Mouse (Mus musculus) myocyte (in vitro differentiated cells): Measurements from ENCODE around the gene Actl10. TPM values are rescaled to one million over a fixed set of nuclear protein-coding genes. Genes with fewer than 3 reads are reported as not detected.

Experiments used
- H3K27me3 ChIP-seq: one replicate; pipeline ENCODE4 v1.6.1; 2011; ENCODE audit not compliant: control insufficient read depth, insufficient read depth, insufficient read length
- H3K36me3 ChIP-seq: one replicate; pipeline ENCODE4 v1.6.1; 2011; ENCODE audit not compliant: control insufficient read depth, insufficient read depth
- H3K4me2 ChIP-seq: one replicate; pipeline ENCODE4 v1.6.1; 2011; ENCODE audit warnings: low read depth, control low read depth
- H3K4me3 ChIP-seq: one replicate; pipeline ENCODE4 v1.5.1; 2011; ENCODE audit warnings: mild to moderate bottlenecking, control low read depth, moderate library complexity
- H3K79me2 ChIP-seq: one replicate; pipeline ENCODE4 v1.6.1; 2011; ENCODE audit not compliant: control insufficient read depth, insufficient read depth
- H3ac ChIP-seq: one replicate; pipeline ENCODE4 v1.6.1; 2011; ENCODE audit not compliant: control insufficient read depth, insufficient read length
- CEBPB ChIP-seq: IDR thresholded peaks from 2 replicates; pipeline ENCODE4 v1.6.1; 2011; ENCODE audit warnings: mild to moderate bottlenecking, moderate library complexity; ENCODE audit not compliant: poor library complexity, insufficient read depth, severe bottlenecking
- E2F4 ChIP-seq: IDR thresholded peaks from one replicate; pipeline ENCODE4 v1.6.1; 2011; ENCODE audit warnings: mild to moderate bottlenecking, control low read depth, moderate library complexity; ENCODE audit not compliant: insufficient read depth
- MAX ChIP-seq: IDR thresholded peaks from one replicate; pipeline ENCODE4 v1.6.1; 2011; ENCODE audit warnings: low read depth, mild to moderate bottlenecking, control low read depth
- MYOD1 ChIP-seq, 3 experiments: IDR thresholded peaks; one replicate each; pipeline ENCODE4 v1.6.1; 2011; ENCODE audit warnings: control low read depth in 2 of 3, low read depth in 2 of 3, mild to moderate bottlenecking in 2 of 3, moderate library complexity in 1 of 3; ENCODE audit not compliant: insufficient read length in 2 of 3, control insufficient read depth in 1 of 3
- MYOG ChIP-seq, 3 experiments: IDR thresholded peaks; one replicate each; pipeline ENCODE4 v1.6.1; 2011; ENCODE audit warnings: control low read depth in 2 of 3, low read depth in 2 of 3, mild to moderate bottlenecking in 2 of 3; ENCODE audit not compliant: insufficient read length in 2 of 3, control insufficient read depth in 1 of 3, insufficient read depth in 1 of 3
- POLR2A ChIP-seq: IDR thresholded peaks from one replicate; pipeline ENCODE4 v1.6.1; 2011; ENCODE audit warnings: low read depth, mild to moderate bottlenecking, control low read depth, moderate library complexity; ENCODE audit not compliant: insufficient read length
- POLR2AphosphoS2 ChIP-seq: IDR thresholded peaks from one replicate; pipeline ENCODE4 v1.6.1; 2011; ENCODE audit warnings: low read depth, control low read depth; ENCODE audit not compliant: insufficient read length
- REST ChIP-seq: IDR thresholded peaks from one replicate; pipeline ENCODE4 v1.6.1; 2011; ENCODE audit warnings: mild to moderate bottlenecking, control low read depth, moderate library complexity; ENCODE audit not compliant: insufficient read depth, insufficient read length
- SRF ChIP-seq: IDR thresholded peaks from one replicate; pipeline ENCODE4 v1.6.1; 2011; ENCODE audit warnings: low read depth; ENCODE audit not compliant: control insufficient read depth, insufficient read length
- TCF12 ChIP-seq: IDR thresholded peaks from one replicate; pipeline ENCODE4 v1.6.1; 2011; ENCODE audit warnings: mild to moderate bottlenecking, control low read depth; ENCODE audit not compliant: poor library complexity, insufficient read depth, severe bottlenecking
- TCF3 ChIP-seq: IDR thresholded peaks from one replicate; pipeline ENCODE4 v1.6.1; 2011; ENCODE audit warnings: low read depth, control low read depth; ENCODE audit not compliant: insufficient read length
- USF1 ChIP-seq: IDR thresholded peaks from one replicate; pipeline ENCODE4 v1.6.1; 2011; ENCODE audit warnings: low read depth, mild to moderate bottlenecking, control low read depth, moderate library complexity
- polyA plus RNA-seq: library from polyadenylated mRNA; unstranded; fragments of >200 nt; fragmentation: generic; extraction: Trizol; gene quantifications from one replicate; pipeline ENCODE4 v1.2.1, GENCODE M21; 2012; ENCODE audit warnings: missing spikeins

Gene Actl10
- polyA plus RNA-seq, 1 experiment, result 0.17 TPM

DNA sequence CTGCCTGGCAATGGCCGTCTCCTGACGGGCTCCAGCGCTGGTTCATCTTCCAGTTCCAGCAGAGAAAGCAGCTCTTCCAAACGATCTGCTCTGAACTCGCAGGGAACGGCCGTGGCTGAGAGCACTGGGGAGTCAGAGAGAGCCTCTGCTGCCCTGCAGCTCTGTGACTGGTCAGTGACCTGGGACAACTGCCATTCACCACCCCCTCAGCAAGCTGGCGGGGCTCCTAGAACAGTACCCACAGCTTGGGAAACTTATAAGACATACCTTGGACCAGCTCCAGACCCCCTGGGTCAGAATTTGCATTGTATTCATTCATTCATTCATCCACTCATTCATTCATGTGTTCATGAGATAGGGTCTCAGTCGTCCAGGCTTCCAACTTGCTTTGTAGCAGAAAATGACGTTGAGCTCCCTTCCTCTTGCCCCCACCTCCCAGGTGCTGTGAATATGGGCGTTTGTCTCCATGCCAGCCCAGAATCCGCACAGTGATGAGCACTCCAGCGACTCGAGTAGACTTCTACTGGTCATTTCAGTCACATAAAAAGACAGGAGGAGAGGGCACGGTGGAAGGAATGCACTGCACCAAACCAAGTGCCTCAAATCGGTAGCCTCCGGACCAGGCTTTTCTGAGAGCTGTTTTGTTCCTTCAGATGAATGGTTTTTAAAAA is 33.5 kb downstream of the Actl10 start:
- no peaks in the 10 kb centered on the region for H3K79me2 ChIP-seq
- no peak overlapping the region for H3ac ChIP-seq
- TF ChIP-seq CEBPB, result no peak
- H3K4me2 ChIP-seq, result peak overlapping the region; percentile 27
- H3K36me3 ChIP-seq, result no peaks in the 10 kb centered on the region
- H3K27me3 ChIP-seq, result peaks cover 6% of the 10 kb centered on the region
- no peak overlapping the region for H3K4me3 ChIP-seq

DNA sequence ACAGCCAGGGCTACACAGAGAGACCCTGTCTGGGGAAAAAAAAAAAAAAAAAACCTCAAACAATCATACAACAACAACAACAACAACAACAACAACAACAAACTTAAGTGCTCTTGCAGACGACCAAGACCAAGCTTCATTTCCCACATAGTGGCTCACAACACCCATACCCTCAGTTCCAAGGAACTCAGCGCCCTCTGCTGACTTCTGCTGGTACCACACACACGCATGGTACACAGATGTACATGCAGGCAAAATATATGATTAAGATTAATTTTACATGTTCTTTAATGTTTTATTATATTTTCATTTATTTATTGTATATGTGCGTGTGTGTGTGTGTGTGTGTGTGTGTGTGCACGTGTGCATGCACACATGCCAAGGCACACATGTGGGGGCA is 34.8 kb downstream of the Actl10 start:
- H3ac ChIP-seq, result no peak overlapping the region
- H3K4me3 ChIP-seq, result no peak overlapping the region
- H3K36me3 ChIP-seq, result no peaks in the 10 kb centered on the region
- H3K27me3 ChIP-seq, result peaks cover 6% of the 10 kb centered on the region
- no peak overlapping the region for H3K4me2 ChIP-seq
- TF ChIP-seq E2F4 (no peak), USF1 (no peak), MAX (no peak), TCF3 (no peak), MYOD1 (IDR thresholded peaks at IDR 0.05; ENCODE audit: control insufficient read depth in 1 of 3, insufficient read length in 2 of 3, low read depth in 2 of 3) (no peak), MYOG (IDR thresholded peaks at IDR 0.05; ENCODE audit: control insufficient read depth in 1 of 3, insufficient read depth in 1 of 3, insufficient read length in 2 of 3, low read depth in 2 of 3) (no peak), POLR2AphosphoS2 (no peak), POLR2A (no peak), SRF (no peak), TCF12 (no peak), CEBPB (no peak), REST (no peak)
- H3K79me2 ChIP-seq, result no peaks in the 10 kb centered on the region

DNA sequence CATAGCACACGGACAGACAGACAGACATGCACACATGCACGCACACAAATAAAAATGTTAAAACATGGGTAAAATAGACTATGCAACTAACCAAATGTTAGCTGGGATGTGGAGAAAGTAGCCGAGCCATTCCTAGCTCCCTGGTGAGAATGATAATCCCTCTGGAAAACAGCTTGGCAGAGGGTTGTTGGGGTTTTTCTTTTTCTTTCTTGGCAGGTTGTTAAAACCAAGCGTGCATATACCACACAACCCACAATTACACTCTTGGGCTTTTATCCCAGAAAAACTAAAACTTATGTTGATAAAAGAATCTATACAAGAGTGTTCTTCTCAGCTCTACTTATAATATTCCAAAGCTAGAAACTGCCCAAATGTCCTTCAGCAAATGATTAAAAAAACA is 37.5 kb downstream of the Actl10 start:
- Histone ChIP-seq H3K27me3 (peaks cover 6% of the 10 kb centered on the region), H3K79me2 (no peaks in the 10 kb centered on the region), H3K4me3 (no peak overlapping the region), H3K4me2 (no peak overlapping the region), H3ac (no peak overlapping the region), H3K36me3 (no peaks in the 10 kb centered on the region)
- TF ChIP-seq TCF12 (no peak), SRF (no peak), E2F4 (no peak), USF1 (no peak), POLR2AphosphoS2 (no peak), TCF3 (no peak)

DNA sequence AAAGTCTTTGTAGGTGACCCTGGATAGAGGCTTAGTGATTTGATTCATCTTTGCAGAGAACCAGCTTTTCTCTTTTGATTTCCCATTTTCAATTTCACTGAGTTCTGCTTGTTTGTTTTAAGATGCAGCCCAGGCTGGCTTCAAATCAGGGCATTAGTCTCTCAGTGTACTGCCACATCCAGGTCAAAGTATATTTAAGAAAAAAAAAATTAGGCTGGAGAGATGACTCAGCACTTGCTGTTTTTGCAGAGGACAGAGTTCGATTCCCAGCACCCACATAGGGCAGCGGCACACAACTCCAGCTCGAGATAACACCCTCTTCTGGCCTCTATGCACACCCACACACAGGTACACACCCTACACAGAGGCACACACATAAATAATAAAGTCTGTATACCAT is 39.7 kb downstream of the Actl10 start:
- Histone ChIP-seq H3K27me3 (peaks cover 6% of the 10 kb centered on the region), H3K4me2 (no peak overlapping the region), H3K36me3 (no peaks in the 10 kb centered on the region), H3K79me2 (no peaks in the 10 kb centered on the region), H3K4me3 (no peak overlapping the region), H3ac (no peak overlapping the region)
- no peak for TF ChIP-seq MYOG (IDR thresholded peaks at IDR 0.05; ENCODE audit: control insufficient read depth in 1 of 3, insufficient read depth in 1 of 3, insufficient read length in 2 of 3, low read depth in 2 of 3)
- no peak for TF ChIP-seq REST
- TF ChIP-seq TCF12, result no peak
- no peak for TF ChIP-seq SRF
- TF ChIP-seq CEBPB, result no peak
- no peak for TF ChIP-seq TCF3
- TF ChIP-seq USF1, result no peak
- no peak for TF ChIP-seq MYOD1 (IDR thresholded peaks at IDR 0.05; ENCODE audit: control insufficient read depth in 1 of 3, insufficient read length in 2 of 3, low read depth in 2 of 3)
- TF ChIP-seq MAX, result no peak
- TF ChIP-seq E2F4, result no peak
- TF ChIP-seq POLR2AphosphoS2, result no peak
- TF ChIP-seq POLR2A, result no peak

DNA sequence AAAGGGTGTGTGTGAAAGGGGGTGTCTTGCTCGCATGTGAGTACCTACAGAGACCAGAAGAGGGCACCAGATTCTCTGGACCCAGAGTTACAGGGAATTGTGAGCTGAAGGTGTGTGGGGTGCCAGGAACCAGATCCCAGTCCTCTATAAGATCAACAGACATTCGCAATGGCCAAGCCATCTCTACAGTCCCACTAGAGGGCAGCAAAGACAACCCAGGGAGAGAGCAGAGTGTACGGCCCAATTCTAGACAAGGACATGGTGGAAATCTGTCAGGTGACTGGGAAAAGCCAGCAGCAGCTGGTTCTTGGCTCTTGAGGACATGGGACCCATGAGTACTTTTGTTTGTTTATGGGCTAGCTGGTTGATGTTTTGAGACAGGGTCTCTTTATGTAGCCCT is 41.4 kb downstream of the Actl10 start:
- H3K4me3 ChIP-seq, result no peak overlapping the region
- H3K27me3 ChIP-seq, result peaks cover under 1% of the 10 kb centered on the region
- no peaks in the 10 kb centered on the region for H3K79me2 ChIP-seq
- H3K4me2 ChIP-seq, result no peak overlapping the region
- no peak overlapping the region for H3ac ChIP-seq
- no peak for TF ChIP-seq POLR2AphosphoS2
- TF ChIP-seq TCF12, result no peak
- no peak for TF ChIP-seq TCF3
- TF ChIP-seq CEBPB, result no peak
- no peak for TF ChIP-seq E2F4
- no peak for TF ChIP-seq MAX
- TF ChIP-seq SRF, result no peak
- TF ChIP-seq REST, result no peak
- TF ChIP-seq MYOG (IDR thresholded peaks at IDR 0.05; ENCODE audit: control insufficient read depth in 1 of 3, insufficient read depth in 1 of 3, insufficient read length in 2 of 3, low read depth in 2 of 3), result no peak
- no peak for TF ChIP-seq USF1
- TF ChIP-seq MYOD1 (IDR thresholded peaks at IDR 0.05; ENCODE audit: control insufficient read depth in 1 of 3, insufficient read length in 2 of 3, low read depth in 2 of 3), result no peak
- TF ChIP-seq POLR2A, result no peak
- no peaks in the 10 kb centered on the region for H3K36me3 ChIP-seq
